8 mouse cellular contexts compared by ENCODE assay signal in genomic region chr11:95336568-95337128, GRCm38 (mm10). TPM values are rescaled to one million over a fixed set of nuclear protein-coding genes. Genes with fewer than 3 reads are reported as not detected.
DNase-seq lines count a peak whose midpoint lies in the region; ATAC-seq and TF ChIP-seq lines count a peak whose summit lies in the region.

Gene Fam117a, plus strand, starts transcription at chr11:95337018.

- H3K4me2 ChIP-seq in lung, postnatal 0 days (replicated peaks; ENCODE audit: low read depth, low read length) = peak within 1 kb of the TSS; percentile 92

- peak; percentile 72 for TF ChIP-seq EP300 in lung, postnatal 0 days (IDR thresholded peaks at IDR 0.05)

- WGBS in lung, postnatal 0 days = under 1% methylated on average over 10 of the region's 27 CpGs

- H3K9ac ChIP-seq in lung, postnatal 0 days (replicated peaks; ENCODE audit: low read depth) = peak within 1 kb of the TSS; percentile 65

- DNase-seq in Muller cell, postnatal 12 days (ENCODE audit: inconsistent ontology term) = peak; percentile 95
- peak; percentile 13 for DNase-seq in cerebellum, adult 8-10 months
- DNase-seq in forelimb bud, embryonic 11.5 days (ENCODE audit: low read depth, low spot score) = peak; percentile 92
- peak; percentile 86 for DNase-seq in heart, postnatal 4 days
- DNase-seq in layer of hippocampus, adult 8-10 months (ENCODE audit: low spot score in 2 of 2) = peak; percentile 68 to 77
- DNase-seq in lung, postnatal 0 days (ENCODE audit: low spot score) = peak; percentile 98
- DNase-seq in ovary, postnatal 14 days (ENCODE audit: low spot score) = peak; percentile 78
- DNase-seq in thymus, postnatal 14 days = peak; percentile 95

- no peaks in the 10 kb centered on the region for H3K36me3 ChIP-seq in lung, postnatal 0 days (ENCODE audit: insufficient read depth, low read length)

- peak; percentile 94 for ATAC-seq in lung, postnatal 0 days

- H3K27ac ChIP-seq in lung, postnatal 0 days (ENCODE audit: low read length) = peak within 1 kb of the TSS; percentile 86

- H3K9me3 ChIP-seq in lung, postnatal 0 days (ENCODE audit: low read length) = no peaks in the 10 kb centered on the region

- H3K27me3 ChIP-seq in lung, postnatal 0 days (replicated peaks; ENCODE audit: insufficient read depth, low read length) = no peaks in the 10 kb centered on the region

- peak within 1 kb of the TSS; percentile 77 for H3K4me3 ChIP-seq in lung, postnatal 0 days (ENCODE audit: low read depth, low read length)

- no peak; the same call in 1 of the 2 replicates for TF ChIP-seq CTCF in lung, postnatal 0 days (IDR thresholded peaks at IDR 0.05)

- peaks cover 13% of the 10 kb centered on the region for H3K4me1 ChIP-seq in lung, postnatal 0 days (ENCODE audit: insufficient read depth, low read depth, low read length)

RNA-seq across cellular contexts. Expression of gene Fam117a, which starts in this region (rescaled TPM):
- total RNA-seq in heart, postnatal 4 days (2021) = 10 to 100 TPM in 1 of 2 experiments, 1 to 10 TPM in 1; 8.4 to 11.5 TPM
- total RNA-seq in layer of hippocampus, adult 8-10 months (2022) = 10 to 100 TPM in 1 of 4 experiments, 1 to 10 TPM in 3; 6.0 to 13.3 (median 7.4) TPM
- polyA plus RNA-seq in lung, postnatal 0 days (2015; fragmentation: Nextera tagmentation; extraction: Ambion mirVana) = 20.4 and 21.6 TPM in 2 replicates

Comparison
In these comparisons a context has a peak if more than half of its experiments do, and no peak if none do; other contexts are left out.
1. Peak in every context shown above with its lines: DNase-seq, ATAC-seq, H3K4me3 ChIP-seq and H3K27ac ChIP-seq.
2. DNase-seq: peak in every context shown above with its lines; median percentile 98 in lung, postnatal 0 days; 95 in Muller cell, postnatal 12 days; 95 in thymus, postnatal 14 days; 92 in forelimb bud, embryonic 11.5 days; 86 in heart, postnatal 4 days; 78 in ovary, postnatal 14 days; 72 in layer of hippocampus, adult 8-10 months; 13 in cerebellum, adult 8-10 months.